In genomic region chr4:45815542-45815941, GRCm38 (mm10) we compare ENCODE assay signal across 8 mouse cellular contexts. TPM values are rescaled to one million over a fixed set of nuclear protein-coding genes. Genes with fewer than 3 reads are reported as not detected.
DNase-seq lines count a peak whose midpoint lies in the region; ATAC-seq and TF ChIP-seq lines count a peak whose summit lies in the region.

No protein-coding gene starts in this region.

- H3K9me3 ChIP-seq in neural tube, embryonic 15.5 days (replicated peaks): no peaks in the 10 kb centered on the region

- intact Hi-C loops in left cerebral cortex, adult 2 months (cut with DNase I): loop anchor here (5.0 kb wide), 1 partner anchor 398 kb away; no protein-coding TSS in a partner anchor

- no peak overlapping the region for H3K4me2 ChIP-seq in neural tube, embryonic 15.5 days

- TF ChIP-seq CTCF in left cerebral cortex, adult 2 months (IDR thresholded peaks at IDR 0.05): peak; percentile 67

- no peak overlapping the region for H3K9ac ChIP-seq in neural tube, embryonic 15.5 days (replicated peaks)

- H3K4me1 ChIP-seq in neural tube, embryonic 15.5 days: peaks cover 33% of the 10 kb centered on the region

- H3K36me3 ChIP-seq in neural tube, embryonic 15.5 days: 0 out of 2 replicates have a peak, but pooled peaks cover 4% of the 10 kb centered on the region

- no peak overlapping the region for H3K4me3 ChIP-seq in neural tube, embryonic 15.5 days (replicated peaks)
- H3K4me3 ChIP-seq in left cerebral cortex, adult 2 months: no peak overlapping the region

- no peak overlapping the region for H3K27ac ChIP-seq in neural tube, embryonic 15.5 days (replicated peaks)
- no peak overlapping the region for H3K27ac ChIP-seq in left cerebral cortex, adult 2 months

- no peaks in the 10 kb centered on the region for H3K27me3 ChIP-seq in neural tube, embryonic 15.5 days (replicated peaks)

- no peak for ATAC-seq in cerebellum, adult (ENCODE audit: insufficient number of reproducible peaks, low FRiP score, low TSS enrichment)
- no peak for ATAC-seq in neural tube, embryonic 15.5 days (ENCODE audit: low FRiP score)

- DNase-seq in cerebellum, adult 11 months: peak; percentile 14
- peak; percentile 67 for DNase-seq in neural tube, embryonic 10.5 days (ENCODE audit: extremely low spot score, low spot score)
- peak; percentile 32 for DNase-seq in cerebellum, adult 8-10 months
- DNase-seq in frontal cortex, postnatal 14 days (ENCODE audit: low spot score in 2 of 2): peak; percentile 34 to 53
- DNase-seq in left cerebral cortex, adult 2 months (ENCODE audit: extremely low spot score in 1 of 2, low spot score in 2 of 2): peak; percentile 46 to 55
- peak; percentile 73 for DNase-seq in retina, postnatal 1 day

- 29% methylated on average over 7 of the region's 7 CpGs for WGBS in neural tube, embryonic 15.5 days

RNA-seq across cellular contexts. Expression of gene Igfbpl1, which starts 11.2 kb away (rescaled TPM):
- polyA plus RNA-seq in neural tube, embryonic 15.5 days (2015; fragmentation: Nextera tagmentation; extraction: Ambion mirVana): 14.2 and 24.7 TPM in 2 replicates
- total RNA-seq in left cerebral cortex, adult 2 months (2021): under 1 TPM; 0.18 to 0.89 TPM

RNA-seq across cellular contexts. Expression of gene Aldh1b1, which starts 16.7 kb away (rescaled TPM):
- 18.7 and 36.7 TPM in 2 replicates for polyA plus RNA-seq in neural tube, embryonic 15.5 days (2015; fragmentation: Nextera tagmentation; extraction: Ambion mirVana)
- 1 to 10 TPM; 4.9 to 5.2 TPM for total RNA-seq in left cerebral cortex, adult 2 months (2021)

RNA-seq across cellular contexts. Expression of gene Stra6l, which starts 32.9 kb away (rescaled TPM):
- polyA plus RNA-seq in neural tube, embryonic 15.5 days (2015; fragmentation: Nextera tagmentation; extraction: Ambion mirVana): 0.50 and 1.1 TPM in 2 replicates
- total RNA-seq in left cerebral cortex, adult 2 months (2021): not detected

Comparison
In these comparisons a context has a peak if more than half of its experiments do, and no peak if none do; other contexts are left out.
1. DNase-seq: peak in every context shown above with its lines; median percentile 73 in retina, postnatal 1 day; 67 in neural tube, embryonic 10.5 days; 50 in left cerebral cortex, adult 2 months; 44 in frontal cortex, postnatal 14 days; 32 in cerebellum, adult 8-10 months; 14 in cerebellum, adult 11 months.